Mouse (Mus musculus) thymus, postnatal 0 days (tissue): Measurements from ENCODE around the gene Aloxe3. TPM values are rescaled to one million over a fixed set of nuclear protein-coding genes. Genes with fewer than 3 reads are reported as not detected.

Experiments
- DNase-seq: peaks from one replicate; pipeline ENCODE4 v3.0.0-alpha.2; 2015; ENCODE audit warnings: low spot score
- polyA plus RNA-seq: library from polyadenylated mRNA; unstranded; fragments of >200 nt; fragmentation: Nextera tagmentation; extraction: Ambion mirVana; gene quantifications from 2 replicates; pipeline ENCODE4 v1.2.1, GENCODE M21; 2015

The Aloxe3 gene
- polyA plus RNA-seq, 1 experiment from 2014 or later, result 0.62 TPM

DNA sequence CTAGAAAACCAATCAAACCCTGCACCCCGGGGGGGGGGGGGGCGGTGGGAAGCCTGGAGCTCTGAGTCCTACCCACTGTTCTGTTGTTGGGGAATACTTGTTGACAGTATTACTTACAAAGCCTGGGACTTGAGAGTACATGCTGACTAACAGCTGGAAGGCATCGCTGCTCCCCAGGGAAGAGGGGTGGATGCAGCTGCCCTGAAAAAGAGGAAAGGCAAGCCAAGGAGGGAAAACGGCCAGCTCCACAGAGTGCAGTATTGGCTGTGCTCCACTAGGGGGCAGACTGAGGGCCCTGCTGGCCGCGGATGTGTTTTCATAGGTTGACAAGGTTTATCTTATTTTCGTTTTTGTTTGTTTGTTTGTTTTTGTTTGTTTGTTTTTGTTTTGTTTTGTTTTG, 45.9 kb downstream of the Aloxe3 start:
- peak; percentile 35 for DNase-seq

- no peak for DNase-seq
Observed at GRCm38 (mm10) chr11:69172606-69173005, 46.9 kb downstream of the Aloxe3 start.

GRCm38 (mm10) chr11:69174722-69175121, 49.0 kb downstream of the Aloxe3 start:
- no peak for DNase-seq

GRCm38 (mm10) chr11:69178525-69178924, 52.8 kb downstream of the Aloxe3 start:
- DNase-seq, result no peak

DNA sequence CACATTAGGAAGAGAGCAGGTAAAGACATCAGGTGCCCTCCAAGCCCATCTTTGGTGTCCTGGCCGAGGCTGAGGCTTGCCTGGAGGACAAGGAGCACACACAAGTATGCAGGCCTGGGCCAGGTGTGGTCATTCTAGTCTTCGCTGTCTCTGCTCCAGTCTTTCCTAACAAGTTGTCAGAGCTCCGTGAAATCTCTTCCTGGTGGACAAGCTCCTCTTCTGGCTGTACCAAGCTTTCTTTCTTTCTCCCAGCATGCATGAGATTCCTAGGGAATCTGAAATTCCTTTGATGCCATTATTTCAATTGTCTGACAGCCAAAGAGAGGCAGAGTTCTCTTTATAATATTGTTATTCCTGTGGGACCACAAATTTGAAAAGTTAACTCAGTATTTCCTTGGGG, 53.8 kb downstream of the Aloxe3 start:
- DNase-seq, result no peak

GRCm38 (mm10) chr11:69180120-69180519, 54.4 kb downstream of the Aloxe3 start:
- no peak for DNase-seq

DNA sequence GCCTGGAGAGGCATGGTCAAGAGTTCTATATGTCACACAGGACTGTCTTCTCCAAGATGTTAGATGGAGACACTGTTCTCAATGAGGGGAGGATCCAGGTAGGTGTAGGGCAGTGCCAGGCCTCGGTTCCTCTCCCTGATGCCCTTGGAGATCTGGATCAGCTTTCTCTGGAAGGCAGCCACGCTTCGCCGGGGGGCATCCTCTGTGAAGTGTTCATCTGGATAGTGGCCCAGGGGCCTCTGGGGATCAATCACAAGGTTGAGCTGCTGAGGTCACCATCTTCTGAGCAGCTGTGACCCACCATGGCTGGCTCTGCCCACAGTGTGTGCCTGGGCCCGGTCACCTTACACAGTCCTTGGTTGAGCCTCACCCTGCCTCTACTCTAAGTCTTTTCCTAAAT, 59.3 kb downstream of the Aloxe3 start:
- no peak for DNase-seq

- DNase-seq, result no peak
Observed at GRCm38 (mm10) chr11:69185936-69186335, 60.2 kb downstream of the Aloxe3 start.

DNA sequence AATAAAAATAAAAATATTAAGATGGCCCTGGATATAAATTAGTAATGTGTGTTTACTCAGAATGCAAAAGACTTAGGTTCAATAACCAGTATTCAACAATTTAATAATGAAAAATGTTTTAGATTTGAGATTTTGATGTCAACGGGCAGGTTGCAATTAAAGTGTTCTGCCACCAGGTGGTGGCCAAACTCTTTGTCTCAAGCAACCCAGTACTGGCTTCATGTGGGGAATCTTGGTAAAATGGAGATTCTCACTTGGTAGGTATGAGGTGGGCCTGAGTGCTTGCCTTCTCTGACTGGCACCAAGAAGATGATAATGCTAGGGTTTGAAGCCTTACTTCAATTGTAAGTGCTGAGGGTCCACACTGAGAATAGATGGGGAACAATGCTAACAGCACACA, 67.1 kb downstream of the Aloxe3 start:
- DNase-seq, result peak; percentile 44

- no peak for DNase-seq
Observed at GRCm38 (mm10) chr11:69196766-69197165, 71.1 kb downstream of the Aloxe3 start.

GRCm38 (mm10) chr11:69197194-69197593, 71.5 kb downstream of the Aloxe3 start:
- peak; percentile 9 for DNase-seq

GRCm38 (mm10) chr11:69197743-69198142, 72.0 kb downstream of the Aloxe3 start, which contains the start of gene Alox8:
Gene Alox8 (minus strand): TSS chr11:69197843.
- DNase-seq, result no peak

Other genes starting within 250 kb of the Aloxe3 start
- 0.05 TPM in 1 of 2 replicates, not detected in the other for gene Rnf222, start 237.3 kb upstream of the Aloxe3 start, polyA plus RNA-seq
- gene Rpl26, start 224.3 kb upstream of the Aloxe3 start, polyA plus RNA-seq, result 1,221 and 1,303 TPM in 2 replicates
- not detected in 2 replicates for gene Odf4, start 198.8 kb upstream of the Aloxe3 start, polyA plus RNA-seq
- gene Arhgef15, start 168.4 kb upstream of the Aloxe3 start, polyA plus RNA-seq, result 1.0 and 1.1 TPM in 2 replicates
- gene Slc25a35, start 157.8 kb upstream of the Aloxe3 start, polyA plus RNA-seq, result 4.0 and 4.8 TPM in 2 replicates
- 38.6 and 44.6 TPM in 2 replicates for gene Rangrf, start 150.7 kb upstream of the Aloxe3 start, polyA plus RNA-seq
- gene Pfas, start 117.4 kb upstream of the Aloxe3 start, polyA plus RNA-seq, result 26.9 and 29.7 TPM in 2 replicates
- gene Ctc1, start 110.0 kb upstream of the Aloxe3 start, polyA plus RNA-seq, result 20.7 and 20.8 TPM in 2 replicates
- gene Aurkb, start 80.2 kb upstream of the Aloxe3 start, polyA plus RNA-seq, result 134 and 154 TPM in 2 replicates
- 9.8 and 12.4 TPM in 2 replicates for gene Borcs6, start 66.2 kb upstream of the Aloxe3 start, polyA plus RNA-seq
- 29.8 and 33.2 TPM in 2 replicates for gene Tmem107, start 55.1 kb upstream of the Aloxe3 start, polyA plus RNA-seq
- gene Vamp2, start 37.4 kb upstream of the Aloxe3 start, polyA plus RNA-seq, result 35.9 and 38.5 TPM in 2 replicates
- gene Per1, start 30.7 kb upstream of the Aloxe3 start, polyA plus RNA-seq, result 3.5 and 4.7 TPM in 2 replicates
- 0.39 and 0.71 TPM in 2 replicates for gene Hes7, start 5.5 kb upstream of the Aloxe3 start, polyA plus RNA-seq
- gene 9130213A22Rik, start 3.3 kb upstream of the Aloxe3 start, polyA plus RNA-seq, result 0.49 and 0.64 TPM in 2 replicates
- 0.44 and 0.49 TPM in 2 replicates for gene Alox12b, start 31.1 kb downstream of the Aloxe3 start, polyA plus RNA-seq
- 0.14 and 0.17 TPM in 2 replicates for gene Alox8, start 71.9 kb downstream of the Aloxe3 start, polyA plus RNA-seq
- gene Gucy2e, start 111.1 kb downstream of the Aloxe3 start, polyA plus RNA-seq, result not detected in 2 replicates
- 22.4 and 22.8 TPM in 2 replicates for gene Cntrob, start 197.9 kb downstream of the Aloxe3 start, polyA plus RNA-seq
- gene Trappc1, start 198.1 kb downstream of the Aloxe3 start, polyA plus RNA-seq, result 132 and 138 TPM in 2 replicates
- gene Kcnab3, start 200.4 kb downstream of the Aloxe3 start, polyA plus RNA-seq, result 0.18 and 0.24 TPM in 2 replicates
- gene Rnf227, start 214.6 kb downstream of the Aloxe3 start, polyA plus RNA-seq, result 6.8 and 8.3 TPM in 2 replicates
- 10.7 and 13.2 TPM in 2 replicates for gene Chd3, start 243.5 kb downstream of the Aloxe3 start, polyA plus RNA-seq